Mouse (Mus musculus) stomach, postnatal 0 days (tissue): Measurements from ENCODE around the gene Tubgcp5.

ENCODE experiments used
- CTCF ChIP-seq: IDR thresholded peaks from 2 replicates; pipeline ENCODE4 v1.5.1; 2016; ENCODE audit warnings: antibody characterized with exemption, low read depth, mild to moderate bottlenecking, moderate library complexity
- EP300 ChIP-seq: optimal IDR thresholded peaks from 2 replicates; pipeline ENCODE3; 2016; ENCODE audit warnings: antibody characterized with exemption

DNA sequence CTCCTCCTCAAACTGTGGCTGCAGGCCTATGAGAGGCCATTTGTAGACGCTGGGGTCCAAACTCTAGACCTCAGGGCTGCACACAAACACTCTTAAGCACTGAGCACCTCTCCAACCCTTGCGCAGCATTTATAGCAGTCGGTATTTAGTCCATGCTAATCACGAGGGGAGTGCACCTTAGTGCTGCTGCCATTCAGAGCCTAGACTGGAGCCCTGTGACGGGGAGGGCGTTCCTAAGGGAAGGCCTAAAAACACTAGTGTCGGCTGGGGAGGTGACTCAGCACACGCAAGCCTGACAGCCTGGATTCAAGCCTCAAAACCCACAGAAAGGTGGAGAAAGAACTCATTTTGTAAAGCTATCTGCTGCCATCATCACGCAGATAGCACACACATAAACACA lies 33.6 kb downstream of the Tubgcp5 start:
- TF ChIP-seq EP300, result no peak
- TF ChIP-seq CTCF, result no peak
